Mouse (Mus musculus): ENCODE data around the gene Pnlip. TPM values are rescaled to one million over a fixed set of nuclear protein-coding genes. Genes with fewer than 3 reads are reported as not detected.

Gene Pnlip
- polyA plus RNA-seq (2015; fragmentation: Nextera tagmentation; extraction: Ambion mirVana): 0.21 and 0.43 TPM in 2 replicates

DNA sequence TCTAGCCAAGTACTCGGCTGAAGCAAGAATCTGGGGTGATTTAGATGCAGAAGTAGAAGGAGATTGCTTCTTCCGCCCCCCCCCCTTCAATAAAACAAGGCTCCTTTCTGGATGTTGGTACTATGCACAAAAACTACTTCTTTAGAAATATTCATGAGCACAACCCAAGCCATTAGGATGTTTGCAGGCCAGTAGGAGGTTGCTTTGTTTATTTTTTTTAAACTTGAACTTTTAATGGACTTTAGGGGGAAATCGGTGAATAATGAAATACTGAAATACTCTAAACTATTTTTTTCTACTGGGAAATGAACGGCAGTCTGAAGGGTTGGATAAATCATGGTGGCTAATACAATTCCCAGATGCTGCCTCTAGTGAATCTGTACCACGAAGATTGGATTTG, at the start of gene Pnlip:
Pnlip (plus strand) TSS at position 301 of the 400 bp plus-strand sequence.
- WGBS: 58% methylated on average over 5 of the region's 5 CpGs
- no peak for ATAC-seq

GRCm38 (mm10) chr19:58609716-58610115, 42.6 kb upstream of the Pnlip start:
- H3K9ac ChIP-seq: no peak overlapping the region
- H3K4me1 ChIP-seq (replicated peaks): no peaks in the 10 kb centered on the region
- no peak for ATAC-seq
- H3K4me3 ChIP-seq (replicated peaks): no peak overlapping the region
- no peak overlapping the region for H3K27ac ChIP-seq
- no peaks in the 10 kb centered on the region for H3K9me3 ChIP-seq
- H3K4me2 ChIP-seq (replicated peaks): no peak overlapping the region
- 58% methylated on average over 1 of the region's 1 CpGs for WGBS
- no peaks in the 10 kb centered on the region for H3K27me3 ChIP-seq (replicated peaks)
- H3K36me3 ChIP-seq: no peaks in the 10 kb centered on the region

More for the DNA sequence above, at the start of gene Pnlip:
- Histone ChIP-seq H3K27ac (no peak within 1 kb of the TSS), H3K9me3 (no peaks in the 10 kb centered on the region), H3K4me1 (replicated peaks) (no peaks in the 10 kb centered on the region), H3K4me3 (replicated peaks) (no peak within 1 kb of the TSS), H3K4me2 (replicated peaks) (no peak within 1 kb of the TSS), H3K27me3 (replicated peaks) (no peaks in the 10 kb centered on the region), H3K36me3 (no peaks in the 10 kb centered on the region), H3K9ac (no peak within 1 kb of the TSS)

DNA sequence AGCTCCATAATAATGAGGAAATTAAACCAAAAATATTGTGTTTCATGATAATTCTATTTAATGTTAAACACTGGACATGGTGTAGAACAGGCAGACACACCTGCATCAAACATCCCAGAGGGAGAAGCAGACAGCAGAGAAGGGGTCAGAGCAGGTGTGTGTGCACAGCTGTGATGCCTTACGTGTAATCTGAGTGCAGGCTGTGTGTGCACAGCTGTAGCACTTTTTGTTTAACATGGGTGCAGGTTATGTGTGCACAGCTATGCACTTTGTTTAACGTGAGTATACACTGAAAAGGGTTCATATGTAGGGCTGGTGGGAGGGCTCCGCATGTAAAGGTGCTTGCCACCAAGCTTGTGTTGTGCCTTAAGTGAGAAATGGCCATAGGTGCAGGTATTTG, 39.6 kb upstream of the Pnlip start:
- Histone ChIP-seq H3K27me3 (replicated peaks) (no peaks in the 10 kb centered on the region), H3K9ac (no peak overlapping the region), H3K4me1 (replicated peaks) (no peaks in the 10 kb centered on the region), H3K36me3 (no peaks in the 10 kb centered on the region), H3K9me3 (no peaks in the 10 kb centered on the region), H3K4me2 (replicated peaks) (no peak overlapping the region), H3K27ac (no peak overlapping the region), H3K4me3 (replicated peaks) (no peak overlapping the region)
- WGBS: 71% methylated on average over 3 of the region's 3 CpGs
- 0 out of 2 replicates have a peak, but pooled peaks have one; percentile 43 for ATAC-seq

DNA sequence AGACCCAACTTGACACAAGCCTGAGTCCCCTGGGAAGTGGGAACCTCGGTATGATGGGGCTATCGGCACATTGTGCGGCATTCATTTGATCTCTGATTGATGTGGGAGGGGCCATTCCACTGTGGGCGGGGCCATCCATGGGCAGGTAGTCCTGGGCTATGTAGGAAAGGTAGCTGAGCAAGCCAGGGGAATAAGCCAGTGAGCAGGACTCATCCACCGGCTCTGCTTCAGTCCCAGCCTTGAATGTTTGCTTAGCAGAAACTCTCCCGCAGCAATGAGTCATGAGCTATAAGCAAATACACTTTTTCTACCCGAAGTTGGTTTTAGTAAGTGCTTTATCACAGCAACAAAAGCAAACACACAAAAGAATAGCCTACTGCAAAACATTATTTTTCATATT, 35.7 kb upstream of the Pnlip start:
- Histone ChIP-seq H3K4me3 (replicated peaks) (no peak overlapping the region), H3K9ac (no peak overlapping the region), H3K36me3 (no peaks in the 10 kb centered on the region), H3K9me3 (no peaks in the 10 kb centered on the region), H3K27ac (no peak overlapping the region), H3K4me2 (replicated peaks) (no peak overlapping the region), H3K27me3 (replicated peaks) (no peaks in the 10 kb centered on the region), H3K4me1 (replicated peaks) (no peaks in the 10 kb centered on the region)
- peak; percentile 62 for ATAC-seq
- 51% methylated on average over 7 of the region's 7 CpGs for WGBS

DNA sequence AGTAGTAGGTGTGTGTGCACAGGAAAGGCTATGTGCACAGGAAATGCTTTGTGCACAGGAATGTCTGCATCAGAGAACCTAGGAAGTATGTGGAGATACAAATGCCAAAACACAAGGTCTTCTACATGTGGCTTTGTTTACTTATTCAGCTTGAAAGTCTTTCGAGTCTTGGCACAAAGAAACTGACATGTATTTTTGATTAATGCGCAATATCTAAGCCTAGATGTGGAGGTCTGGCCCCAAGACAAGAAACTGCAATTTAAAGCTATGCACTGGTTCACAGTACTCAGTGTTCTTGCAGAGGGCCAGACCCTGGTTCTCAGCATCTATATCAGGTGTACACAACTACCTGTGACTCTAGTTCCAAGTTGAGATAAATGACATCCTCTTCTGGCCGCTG, 31.6 kb upstream of the Pnlip start:
- 77% methylated on average over 3 of the region's 3 CpGs for WGBS
- Histone ChIP-seq H3K36me3 (no peaks in the 10 kb centered on the region), H3K4me2 (replicated peaks) (no peak overlapping the region), H3K27me3 (replicated peaks) (no peaks in the 10 kb centered on the region), H3K27ac (no peak overlapping the region), H3K9me3 (no peaks in the 10 kb centered on the region), H3K9ac (no peak overlapping the region), H3K4me1 (replicated peaks) (no peaks in the 10 kb centered on the region), H3K4me3 (replicated peaks) (no peak overlapping the region)
- ATAC-seq: no peak

GRCm38 (mm10) chr19:58621646-58622045, 30.7 kb upstream of the Pnlip start:
- Histone ChIP-seq H3K4me3 (replicated peaks) (no peak overlapping the region), H3K27me3 (replicated peaks) (no peaks in the 10 kb centered on the region), H3K9ac (no peak overlapping the region), H3K4me1 (replicated peaks) (no peaks in the 10 kb centered on the region), H3K4me2 (replicated peaks) (no peak overlapping the region), H3K36me3 (no peaks in the 10 kb centered on the region), H3K27ac (no peak overlapping the region), H3K9me3 (no peaks in the 10 kb centered on the region)
- ATAC-seq: no peak
- 93% methylated on average over 1 of the region's 1 CpGs for whole genome bisulfite sequencing

GRCm38 (mm10) chr19:58624799-58625198, 27.5 kb upstream of the Pnlip start:
- Histone ChIP-seq H3K36me3 (no peaks in the 10 kb centered on the region), H3K9ac (no peak overlapping the region), H3K27me3 (replicated peaks) (no peaks in the 10 kb centered on the region), H3K27ac (no peak overlapping the region), H3K9me3 (no peaks in the 10 kb centered on the region), H3K4me2 (replicated peaks) (no peak overlapping the region), H3K4me3 (replicated peaks) (no peak overlapping the region), H3K4me1 (replicated peaks) (no peaks in the 10 kb centered on the region)
- 39% methylated on average over 4 of the region's 4 CpGs for WGBS
- 0 out of 2 replicates have a peak, but pooled peaks have one; percentile 53 for ATAC-seq

DNA sequence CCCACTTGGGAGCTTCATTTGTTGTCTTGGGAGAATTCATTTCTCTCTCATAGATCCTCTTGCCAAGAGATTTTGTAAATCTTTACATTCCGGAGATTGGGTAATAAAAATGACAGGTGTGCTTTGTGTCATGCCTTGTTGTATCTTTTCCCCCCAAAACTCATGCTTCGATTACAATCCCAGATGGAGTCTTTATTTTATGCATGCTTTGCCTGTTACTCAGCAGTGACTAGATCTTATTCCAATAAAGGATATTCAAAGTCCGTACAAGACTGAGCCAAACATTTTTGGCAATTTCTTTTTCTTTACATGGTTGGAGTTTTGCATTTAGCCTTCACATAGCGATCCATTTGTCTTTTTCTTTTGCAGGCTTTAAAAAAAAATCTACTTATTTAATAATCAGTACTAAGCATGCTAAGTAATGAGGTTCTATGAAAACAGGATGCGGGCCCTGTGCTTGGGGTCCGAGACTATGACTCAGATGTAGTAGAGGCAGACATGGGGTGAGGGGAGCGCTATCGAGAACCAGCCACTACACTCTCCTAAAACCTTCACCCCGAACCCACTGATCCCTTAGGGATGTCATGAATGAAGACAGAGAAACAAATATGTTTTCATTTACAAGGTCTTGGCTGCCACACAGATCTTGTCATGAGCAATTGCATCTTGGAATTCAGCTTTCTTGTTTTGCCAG, 26.9 kb upstream of the Pnlip start:
- 72% methylated on average over 9 of the region's 9 CpGs for WGBS
- Histone ChIP-seq H3K27ac (no peak overlapping the region), H3K4me1 (replicated peaks) (no peaks in the 10 kb centered on the region), H3K36me3 (no peaks in the 10 kb centered on the region), H3K9ac (no peak overlapping the region), H3K27me3 (replicated peaks) (no peaks in the 10 kb centered on the region), H3K4me3 (replicated peaks) (no peak overlapping the region), H3K4me2 (replicated peaks) (no peak overlapping the region), H3K9me3 (no peaks in the 10 kb centered on the region)
- no peak for ATAC-seq

DNA sequence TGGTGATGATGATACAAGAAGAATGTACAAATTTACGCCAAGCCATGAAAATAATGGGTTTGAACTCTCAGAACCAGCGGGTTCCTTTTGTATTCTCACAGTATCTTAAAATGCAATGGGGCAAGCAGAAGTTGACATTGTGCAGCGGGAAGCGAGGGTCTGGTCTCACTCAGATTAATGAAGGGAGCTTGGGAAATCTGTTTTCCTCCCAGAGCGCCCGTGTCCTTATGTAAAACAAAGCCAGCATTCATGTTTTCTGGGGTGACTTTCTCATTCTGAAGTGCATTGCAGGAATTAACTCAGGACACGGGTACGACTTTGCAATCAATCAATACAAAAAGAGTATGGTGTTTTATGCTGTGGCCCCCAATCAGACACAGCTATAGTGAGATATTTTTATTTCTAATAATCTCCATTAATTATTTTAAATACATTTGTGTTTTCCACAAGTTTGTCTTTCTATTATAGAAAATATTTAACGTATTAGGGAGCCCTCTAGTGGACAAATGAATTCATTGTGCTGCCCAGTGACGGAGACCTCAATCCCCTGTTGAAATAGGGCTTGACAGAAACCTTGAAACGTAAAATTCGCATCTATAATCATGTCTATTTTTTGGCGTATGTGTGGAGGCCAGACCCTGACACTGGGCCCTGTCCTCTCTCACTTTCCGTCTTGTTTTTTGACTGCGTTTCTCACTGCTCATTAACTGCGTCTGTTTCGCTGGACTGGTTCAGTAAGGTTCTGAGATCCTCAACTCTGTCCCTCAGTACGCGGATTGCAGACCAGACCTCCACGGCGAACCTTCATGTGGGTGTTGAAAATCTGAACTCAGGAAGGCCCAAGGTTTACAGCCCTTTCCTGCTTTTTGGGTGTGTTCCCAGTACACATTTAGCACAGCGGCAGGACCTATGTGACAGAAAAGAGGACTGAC, 24.6 kb upstream of the Pnlip start:
- Histone ChIP-seq H3K4me3 (replicated peaks) (no peak overlapping the region), H3K27me3 (replicated peaks) (no peaks in the 10 kb centered on the region), H3K4me1 (replicated peaks) (no peaks in the 10 kb centered on the region), H3K9ac (0 out of 2 replicates have a peak overlapping the region, but pooled peaks have one; percentile 2), H3K9me3 (no peaks in the 10 kb centered on the region), H3K27ac (0 out of 2 replicates have a peak overlapping the region, but pooled peaks have one; percentile 40), H3K4me2 (replicated peaks) (peak overlapping the region; percentile 44), H3K36me3 (no peaks in the 10 kb centered on the region)
- WGBS: 29% methylated on average over 22 of the region's 22 CpGs
- peak; percentile 49 for ATAC-seq

DNA sequence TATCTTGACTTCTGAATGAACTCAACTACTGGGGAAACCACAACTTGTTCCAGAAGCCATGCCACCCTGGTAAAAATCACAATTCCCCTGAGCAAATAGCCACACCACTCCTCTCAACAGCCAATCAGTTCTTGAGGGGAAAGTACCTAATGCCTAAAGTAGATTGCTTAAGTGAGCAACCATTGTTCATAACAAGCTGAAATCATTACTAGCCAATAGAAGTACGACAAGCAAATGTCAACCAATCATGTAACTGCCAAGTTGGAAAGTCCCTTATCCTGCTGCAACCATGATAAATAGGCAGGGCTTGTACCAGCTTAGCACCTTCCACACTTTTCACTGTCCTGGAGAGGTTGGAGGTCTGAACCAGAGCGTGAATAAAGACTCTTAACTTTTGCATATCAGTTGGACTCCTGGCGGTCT, 22.9 kb upstream of the Pnlip start:
- no peak overlapping the region for H3K4me2 ChIP-seq (replicated peaks)
- WGBS: 79% methylated on average over 3 of the region's 3 CpGs
- H3K9ac ChIP-seq: no peak overlapping the region
- ATAC-seq: no peak
- no peaks in the 10 kb centered on the region for H3K27me3 ChIP-seq (replicated peaks)
- no peak overlapping the region for H3K4me3 ChIP-seq (replicated peaks)
- H3K27ac ChIP-seq: no peak overlapping the region
- no peaks in the 10 kb centered on the region for H3K36me3 ChIP-seq
- no peaks in the 10 kb centered on the region for H3K4me1 ChIP-seq (replicated peaks)
- H3K9me3 ChIP-seq: no peaks in the 10 kb centered on the region

DNA sequence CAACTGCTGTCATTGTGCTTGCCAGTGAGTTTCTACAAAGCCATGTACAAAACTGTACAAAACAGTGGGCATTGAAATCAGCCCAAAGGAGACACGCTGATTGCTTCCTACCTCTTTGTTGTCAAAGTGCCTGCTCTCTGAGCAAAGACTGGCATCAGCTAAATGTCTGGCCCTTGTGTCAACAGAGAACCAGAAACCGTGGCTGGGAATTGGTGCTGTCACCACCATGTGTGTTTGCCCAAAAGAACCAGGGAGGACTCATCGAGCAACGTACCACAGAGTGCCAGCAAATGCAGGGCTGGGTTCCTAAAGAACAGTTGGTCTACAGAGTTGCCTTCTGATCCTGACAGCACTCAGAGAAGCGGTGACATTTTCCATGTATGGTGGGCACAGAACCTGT, 2.3 kb upstream of the Pnlip start:
- ATAC-seq: no peak
- Histone ChIP-seq H3K36me3 (no peaks in the 10 kb centered on the region), H3K4me2 (replicated peaks) (no peak overlapping the region), H3K9ac (no peak overlapping the region), H3K4me3 (replicated peaks) (no peak overlapping the region), H3K27ac (no peak overlapping the region), H3K27me3 (replicated peaks) (no peaks in the 10 kb centered on the region), H3K4me1 (replicated peaks) (no peaks in the 10 kb centered on the region), H3K9me3 (no peaks in the 10 kb centered on the region)
- WGBS: 83% methylated on average over 5 of the region's 5 CpGs

- H3K36me3 ChIP-seq: no peaks in the 10 kb centered on the region
- H3K9ac ChIP-seq: no peak overlapping the region
- H3K4me2 ChIP-seq (replicated peaks): no peak overlapping the region
- no peaks in the 10 kb centered on the region for H3K27me3 ChIP-seq (replicated peaks)
- WGBS: 64% methylated on average over 4 of the region's 4 CpGs
- H3K4me3 ChIP-seq (replicated peaks): no peak overlapping the region
- no peaks in the 10 kb centered on the region for H3K4me1 ChIP-seq (replicated peaks)
- no peak overlapping the region for H3K27ac ChIP-seq
- H3K9me3 ChIP-seq: no peaks in the 10 kb centered on the region
- ATAC-seq: no peak
These were observed 9.8 kb downstream of the Pnlip start for GRCm38 (mm10) chr19:58662098-58662497.

Data from intestine, embryonic 15.5 days (tissue).